Mouse (Mus musculus): ENCODE data around the gene Nup210. TPM values are rescaled to one million over a fixed set of nuclear protein-coding genes. Genes with fewer than 3 reads are reported as not detected.

Nup210 gene
- polyA plus RNA-seq, 1 experiment = not detected

DNA sequence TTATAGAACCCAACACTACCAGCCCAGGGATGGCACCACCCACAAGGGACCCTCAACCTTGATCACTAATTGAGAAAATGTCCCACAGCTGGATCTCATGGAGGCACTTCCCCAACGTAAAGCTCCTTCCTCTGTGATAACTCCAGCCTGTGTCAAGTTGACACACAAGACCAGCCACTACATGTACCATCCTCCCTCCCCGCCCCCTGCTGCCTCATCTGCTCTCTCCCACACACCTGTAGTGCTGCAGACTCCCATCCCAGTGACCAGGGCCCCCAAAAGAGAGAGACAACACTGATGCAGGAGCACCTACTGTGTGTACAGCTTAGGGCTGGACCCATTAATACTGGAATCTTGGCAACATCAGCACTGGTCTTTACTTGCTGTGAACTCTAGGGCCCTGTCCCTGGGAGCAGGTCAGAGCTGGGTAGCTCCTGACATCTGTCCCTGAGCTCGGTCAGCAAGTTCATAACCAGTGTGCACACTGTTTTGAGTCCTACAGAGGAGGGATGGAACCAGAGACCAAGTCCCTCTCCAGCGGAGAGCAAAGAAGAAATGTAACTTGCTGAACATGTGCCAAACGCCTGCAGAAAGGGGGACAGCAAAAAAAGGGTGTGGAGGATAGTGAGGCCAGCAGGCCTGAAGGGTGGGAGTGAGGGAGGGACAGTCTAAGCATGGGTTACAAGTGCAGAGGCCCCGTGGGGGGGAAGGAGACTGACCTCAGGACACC is 45.0 kb upstream of the Nup210 start:
- TF ChIP-seq CTCF (IDR thresholded peaks at IDR 0.05; ENCODE audit: control insufficient read depth, insufficient read depth, insufficient read length) (no peak), FOSL1 (IDR thresholded peaks at IDR 0.05; ENCODE audit: insufficient read depth, low read length, poor library complexity, severe bottlenecking) (no peak), MYOG (IDR thresholded peaks at IDR 0.05; ENCODE audit: control insufficient read depth, extremely low read depth, insufficient read length) (no peak), USF1 (IDR thresholded peaks at IDR 0.05; ENCODE audit: low read depth) (no peak), MAX (IDR thresholded peaks at IDR 0.05) (no peak), CEBPB (IDR thresholded peaks at IDR 0.05; ENCODE audit: low read depth) (no peak), MYOD1 (IDR thresholded peaks at IDR 0.05; ENCODE audit: control insufficient read depth, insufficient read length, low read depth) (no peak)
- H3K79me3 ChIP-seq (ENCODE audit: low read depth) = no peaks in the 10 kb centered on the region
- no peak overlapping the region for H3K4me3 ChIP-seq (ENCODE audit: insufficient read depth, poor library complexity, severe bottlenecking)
- H3K79me2 ChIP-seq (ENCODE audit: control insufficient read depth, insufficient read depth) = no peaks in the 10 kb centered on the region
- no peak overlapping the region for H3ac ChIP-seq (ENCODE audit: control insufficient read depth, insufficient read length, low read depth)
- no peaks in the 10 kb centered on the region for H3K27me3 ChIP-seq (ENCODE audit: control insufficient read depth, insufficient read depth, insufficient read length)
- H3K36me3 ChIP-seq (ENCODE audit: control insufficient read depth, insufficient read depth) = no peaks in the 10 kb centered on the region

DNA sequence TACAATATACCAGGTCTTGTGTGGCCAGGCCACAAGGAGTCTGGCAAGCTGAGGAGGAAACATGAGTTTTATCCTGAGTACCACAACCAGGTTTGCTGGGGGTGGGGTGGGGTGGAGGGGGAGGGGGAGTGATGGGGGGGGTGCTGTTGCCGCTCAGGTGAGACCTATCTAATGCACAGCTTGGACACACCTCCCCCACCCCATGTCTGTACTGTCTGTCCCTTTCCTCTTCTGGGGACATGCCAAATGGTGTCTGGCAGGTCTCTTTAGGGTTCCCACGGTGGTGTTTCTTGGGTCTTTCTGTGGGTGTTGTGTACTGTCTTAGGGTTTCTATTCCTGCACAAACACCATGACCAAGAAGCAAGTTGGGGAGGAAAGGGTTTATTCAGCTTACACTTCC is 44.3 kb upstream of the Nup210 start:
- Histone ChIP-seq H3K36me3 (ENCODE audit: control insufficient read depth, insufficient read depth) (no peaks in the 10 kb centered on the region), H3K27me3 (ENCODE audit: control insufficient read depth, insufficient read depth, insufficient read length) (no peaks in the 10 kb centered on the region), H3ac (ENCODE audit: control insufficient read depth, insufficient read length, low read depth) (no peak overlapping the region), H3K4me3 (ENCODE audit: insufficient read depth, poor library complexity, severe bottlenecking) (no peak overlapping the region), H3K79me3 (ENCODE audit: low read depth) (no peaks in the 10 kb centered on the region), H3K79me2 (ENCODE audit: control insufficient read depth, insufficient read depth) (no peaks in the 10 kb centered on the region)
- no peak for TF ChIP-seq MYOG (IDR thresholded peaks at IDR 0.05; ENCODE audit: control insufficient read depth, extremely low read depth, insufficient read length)
- no peak for TF ChIP-seq FOSL1 (IDR thresholded peaks at IDR 0.05; ENCODE audit: insufficient read depth, low read length, poor library complexity, severe bottlenecking)
- TF ChIP-seq MYOD1 (IDR thresholded peaks at IDR 0.05; ENCODE audit: control insufficient read depth, insufficient read length, low read depth) = no peak
- TF ChIP-seq USF1 (IDR thresholded peaks at IDR 0.05; ENCODE audit: low read depth) = no peak
- TF ChIP-seq CEBPB (IDR thresholded peaks at IDR 0.05; ENCODE audit: low read depth) = no peak
- no peak for TF ChIP-seq CTCF (IDR thresholded peaks at IDR 0.05; ENCODE audit: control insufficient read depth, insufficient read depth, insufficient read length)
- TF ChIP-seq MAX (IDR thresholded peaks at IDR 0.05) = no peak

DNA sequence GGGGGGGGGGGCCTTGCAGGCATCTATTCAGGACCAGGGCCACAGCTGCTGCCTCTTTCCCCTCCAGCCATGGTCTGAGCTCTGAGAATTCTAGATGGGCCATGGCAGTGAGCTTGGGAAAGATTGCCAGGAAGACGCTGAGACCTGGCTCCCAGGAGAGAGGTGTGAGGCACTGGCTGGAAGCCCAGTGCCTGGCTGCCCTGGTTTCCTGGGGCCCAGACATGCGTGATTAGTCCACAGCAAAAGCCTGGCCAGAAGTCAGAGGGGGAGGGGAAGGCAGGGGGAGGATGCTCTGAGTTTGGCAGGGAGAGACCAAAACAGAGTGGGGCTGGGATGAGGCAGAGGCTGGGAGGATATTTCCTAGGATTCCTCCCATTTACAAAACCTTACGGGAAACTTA is 43.8 kb upstream of the Nup210 start:
- no peak for TF ChIP-seq CEBPB (IDR thresholded peaks at IDR 0.05; ENCODE audit: low read depth)
- no peak for TF ChIP-seq MYOD1 (IDR thresholded peaks at IDR 0.05; ENCODE audit: control insufficient read depth, insufficient read length, low read depth)
- TF ChIP-seq MAX (IDR thresholded peaks at IDR 0.05) = no peak
- no peak for TF ChIP-seq MYOG (IDR thresholded peaks at IDR 0.05; ENCODE audit: control insufficient read depth, extremely low read depth, insufficient read length)
- no peak for TF ChIP-seq USF1 (IDR thresholded peaks at IDR 0.05; ENCODE audit: low read depth)
- no peak overlapping the region for H3K4me3 ChIP-seq (ENCODE audit: insufficient read depth, poor library complexity, severe bottlenecking)
- H3K79me3 ChIP-seq (ENCODE audit: low read depth) = no peaks in the 10 kb centered on the region
- H3K36me3 ChIP-seq (ENCODE audit: control insufficient read depth, insufficient read depth) = no peaks in the 10 kb centered on the region
- H3K27me3 ChIP-seq (ENCODE audit: control insufficient read depth, insufficient read depth, insufficient read length) = no peaks in the 10 kb centered on the region
- H3ac ChIP-seq (ENCODE audit: control insufficient read depth, insufficient read length, low read depth) = no peak overlapping the region
- no peaks in the 10 kb centered on the region for H3K79me2 ChIP-seq (ENCODE audit: control insufficient read depth, insufficient read depth)

DNA sequence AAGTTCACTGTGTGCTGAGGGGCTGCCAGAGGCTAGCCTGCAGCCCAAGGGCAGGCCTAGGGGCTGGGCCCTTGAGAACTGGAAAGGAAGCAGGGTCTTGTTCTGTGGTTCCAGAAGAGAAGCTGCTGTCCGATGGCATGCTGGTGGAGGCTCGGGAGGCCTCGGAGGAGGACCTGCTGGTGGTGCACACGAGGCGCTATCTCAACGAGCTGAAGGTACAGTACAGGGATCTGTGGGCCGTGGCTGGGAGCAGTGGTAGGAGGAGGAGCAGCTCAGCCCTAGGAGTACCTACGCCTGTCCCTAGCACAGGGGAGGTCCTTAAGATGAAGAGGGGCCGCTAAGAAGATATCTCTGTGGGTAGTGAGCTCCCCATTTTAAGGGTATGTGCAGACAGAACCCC is 42.4 kb upstream of the Nup210 start:
- TF ChIP-seq MYOG (IDR thresholded peaks at IDR 0.05; ENCODE audit: control insufficient read depth, extremely low read depth, insufficient read length) (no peak), CEBPB (IDR thresholded peaks at IDR 0.05; ENCODE audit: low read depth) (no peak), MAX (IDR thresholded peaks at IDR 0.05) (no peak), FOSL1 (IDR thresholded peaks at IDR 0.05; ENCODE audit: insufficient read depth, low read length, poor library complexity, severe bottlenecking) (no peak), USF1 (IDR thresholded peaks at IDR 0.05; ENCODE audit: low read depth) (no peak), CTCF (IDR thresholded peaks at IDR 0.05; ENCODE audit: control insufficient read depth, insufficient read depth, insufficient read length) (no peak), MYOD1 (IDR thresholded peaks at IDR 0.05; ENCODE audit: control insufficient read depth, insufficient read length, low read depth) (no peak)
- Histone ChIP-seq H3K79me2 (ENCODE audit: control insufficient read depth, insufficient read depth) (no peaks in the 10 kb centered on the region), H3K4me3 (ENCODE audit: insufficient read depth, poor library complexity, severe bottlenecking) (no peak overlapping the region), H3ac (ENCODE audit: control insufficient read depth, insufficient read length, low read depth) (no peak overlapping the region), H3K79me3 (ENCODE audit: low read depth) (no peaks in the 10 kb centered on the region), H3K36me3 (ENCODE audit: control insufficient read depth, insufficient read depth) (no peaks in the 10 kb centered on the region), H3K27me3 (ENCODE audit: control insufficient read depth, insufficient read depth, insufficient read length) (no peaks in the 10 kb centered on the region)

DNA sequence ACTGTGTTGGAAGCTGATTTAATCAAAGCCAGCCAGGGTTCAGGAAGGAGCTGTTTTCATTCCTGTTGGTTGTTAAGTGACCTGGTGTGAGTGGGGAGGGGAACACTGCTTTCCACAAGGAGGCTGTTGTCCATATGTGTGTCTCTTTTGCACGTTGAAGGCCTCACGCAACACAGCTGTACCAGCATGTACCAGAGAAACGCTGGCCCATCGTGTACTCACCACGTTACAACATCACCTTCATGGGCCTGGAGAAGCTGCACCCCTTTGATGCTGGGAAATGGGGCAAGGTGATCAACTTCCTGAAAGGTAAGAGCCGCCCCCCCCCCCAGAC is 40.6 kb upstream of the Nup210 start:
- H3K79me2 ChIP-seq (ENCODE audit: control insufficient read depth, insufficient read depth) = no peaks in the 10 kb centered on the region
- no peaks in the 10 kb centered on the region for H3K36me3 ChIP-seq (ENCODE audit: control insufficient read depth, insufficient read depth)
- TF ChIP-seq FOSL1 (IDR thresholded peaks at IDR 0.05; ENCODE audit: insufficient read depth, low read length, poor library complexity, severe bottlenecking) = no peak
- TF ChIP-seq MYOD1 (IDR thresholded peaks at IDR 0.05; ENCODE audit: control insufficient read depth, insufficient read length, low read depth) = no peak
- TF ChIP-seq MAX (IDR thresholded peaks at IDR 0.05) = no peak
- no peak for TF ChIP-seq USF1 (IDR thresholded peaks at IDR 0.05; ENCODE audit: low read depth)
- TF ChIP-seq CEBPB (IDR thresholded peaks at IDR 0.05; ENCODE audit: low read depth) = no peak
- no peak for TF ChIP-seq CTCF (IDR thresholded peaks at IDR 0.05; ENCODE audit: control insufficient read depth, insufficient read depth, insufficient read length)
- TF ChIP-seq MYOG (IDR thresholded peaks at IDR 0.05; ENCODE audit: control insufficient read depth, extremely low read depth, insufficient read length) = no peak
- H3K79me3 ChIP-seq (ENCODE audit: low read depth) = no peaks in the 10 kb centered on the region
- H3K4me3 ChIP-seq (ENCODE audit: insufficient read depth, poor library complexity, severe bottlenecking) = peak overlapping the region; percentile 14
- no peak overlapping the region for H3ac ChIP-seq (ENCODE audit: control insufficient read depth, insufficient read length, low read depth)
- H3K27me3 ChIP-seq (ENCODE audit: control insufficient read depth, insufficient read depth, insufficient read length) = peaks cover 6% of the 10 kb centered on the region

All from C2C12 (cell line).